Mouse (Mus musculus) spleen, embryonic (tissue): ENCODE results near the gene Fbxw20.
"Not testable (repeated sequence)": the region's sequence is repeated elsewhere in the genome, so short reads cannot be mapped to it uniquely, and the experiment has no call there.

Experiments used
- CTCF ChIA-PET: fragments of 350-600 bp; sonication (Branson Sonifier 250); formaldehyde crosslinking; loops from one replicate; lab custom pipeline; 2022; lab: Charles Lee

Fbxw20 gene

DNA sequence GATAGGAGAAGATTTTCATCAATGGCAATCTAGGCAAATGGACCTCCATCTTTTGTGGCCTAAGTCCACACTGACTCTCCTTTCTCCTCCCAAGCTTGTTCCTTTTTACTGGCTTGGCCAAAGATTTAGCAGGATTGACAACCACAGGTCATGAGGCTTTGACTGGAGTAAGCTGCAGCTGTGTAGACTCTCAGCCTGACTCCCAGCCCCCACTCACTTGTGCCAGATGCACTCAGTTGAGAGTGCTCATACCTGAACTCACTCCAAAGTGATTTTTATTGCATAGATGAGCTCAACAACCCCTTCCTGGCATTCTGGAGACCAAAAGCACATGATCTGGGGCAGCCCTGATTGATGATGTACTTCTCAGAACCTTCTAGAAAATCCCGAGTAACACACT, at the start of gene Fbxw20:
Gene Fbxw20, minus strand, starts transcription at position 101 of the 400 bp plus-strand sequence.
- CTCF ChIA-PET = no interaction called here

GRCm38 (mm10) chr9:109263041-109263440, 28.5 kb upstream of the Fbxw20 start:
- CTCF ChIA-PET = no interaction called here

DNA sequence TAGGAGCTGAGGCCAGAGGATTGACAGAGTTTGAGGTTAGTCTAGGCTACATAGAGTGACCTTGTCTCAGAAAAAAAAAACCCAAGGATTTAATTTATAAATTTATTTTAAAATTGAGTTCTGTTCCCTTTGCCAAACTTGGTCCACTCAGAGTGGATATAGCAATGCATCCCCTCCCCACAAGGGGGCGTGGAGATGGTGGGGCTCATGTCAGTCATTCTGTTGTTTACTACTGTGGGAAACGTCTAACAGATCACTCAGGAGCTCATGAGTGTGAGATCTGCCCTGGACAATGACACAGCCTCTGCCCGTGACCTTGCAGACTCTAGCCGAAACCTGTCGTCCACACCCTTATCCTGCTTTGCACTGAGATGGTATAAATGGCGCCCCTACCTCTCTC, 16.1 kb downstream of the Fbxw20 start:
- CTCF ChIA-PET = no interaction called here

GRCm38 (mm10) chr9:109201347-109201746, 33.2 kb downstream of the Fbxw20 start:
- CTCF ChIA-PET = not testable (repeated sequence)

GRCm38 (mm10) chr9:109200349-109200748, 34.2 kb downstream of the Fbxw20 start:
- CTCF ChIA-PET = no interaction called here

DNA sequence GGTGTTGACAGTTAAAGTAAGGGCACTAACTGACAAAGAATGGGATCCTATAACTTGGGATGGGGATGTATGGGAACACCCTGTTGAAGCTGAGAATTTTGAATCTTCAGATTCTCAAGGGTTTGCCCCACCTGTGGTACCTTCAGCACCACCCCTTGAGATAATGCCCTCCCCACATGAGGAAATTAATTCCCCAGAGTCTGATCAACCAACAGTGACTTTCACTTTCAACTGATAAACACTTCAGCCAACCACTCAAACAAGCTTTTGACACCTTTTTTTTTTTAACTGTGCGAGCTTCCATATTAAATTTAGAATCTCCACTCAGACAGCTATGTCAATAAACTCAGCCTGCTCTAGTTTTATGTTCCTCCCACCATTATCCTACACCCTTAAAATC, 35.2 kb downstream of the Fbxw20 start:
- CTCF ChIA-PET = no interaction called here

DNA sequence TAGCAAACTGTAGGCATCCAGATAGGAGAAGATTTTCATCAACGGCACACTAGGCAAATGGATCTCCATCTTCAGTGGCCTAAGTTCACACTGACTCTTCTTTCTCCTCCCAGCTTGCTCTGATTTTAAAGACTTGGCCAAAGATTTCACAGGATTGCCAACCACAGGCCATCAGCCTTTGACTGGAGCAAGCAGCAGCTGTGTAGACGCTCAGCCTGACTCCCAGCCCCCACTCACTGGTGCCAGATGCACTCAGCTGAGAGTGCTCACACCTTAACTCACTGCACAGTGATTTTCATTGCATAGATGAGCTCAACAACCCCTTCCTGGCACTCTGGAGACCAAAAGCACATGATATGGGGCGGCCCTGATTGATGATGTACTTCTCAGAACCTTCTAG, 38.7 kb downstream of the Fbxw20 start, which contains the start of gene Fbxw13:
Gene Fbxw13, minus strand, starts transcription at position 101 of the 400 bp plus-strand sequence.
- CTCF ChIA-PET = not testable (repeated sequence)

DNA sequence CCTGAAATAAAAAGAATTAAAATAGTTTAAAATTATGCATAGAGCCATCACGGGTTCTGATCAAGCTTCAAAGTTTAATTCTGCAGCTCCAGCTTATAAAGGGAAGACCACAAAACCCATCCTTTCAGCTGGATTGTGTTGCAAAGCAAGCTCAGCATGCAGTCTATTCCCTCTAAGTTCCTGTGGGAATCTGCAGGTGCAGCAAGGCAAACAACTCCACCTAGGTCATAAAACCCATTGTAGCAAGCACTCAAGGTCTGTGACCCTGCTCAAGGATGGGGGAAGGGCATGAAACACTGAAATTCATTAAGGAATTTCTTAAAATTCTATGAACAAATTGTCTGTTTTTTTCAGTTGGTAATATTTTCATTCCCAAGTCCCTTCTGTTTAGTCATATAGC, 57.3 kb downstream of the Fbxw20 start:
- CTCF ChIA-PET = interaction anchor here (0.5 kb wide), 1 partner anchor 1735 kb away, joined by 4 read pairs; no protein-coding TSS in a partner anchor

DNA sequence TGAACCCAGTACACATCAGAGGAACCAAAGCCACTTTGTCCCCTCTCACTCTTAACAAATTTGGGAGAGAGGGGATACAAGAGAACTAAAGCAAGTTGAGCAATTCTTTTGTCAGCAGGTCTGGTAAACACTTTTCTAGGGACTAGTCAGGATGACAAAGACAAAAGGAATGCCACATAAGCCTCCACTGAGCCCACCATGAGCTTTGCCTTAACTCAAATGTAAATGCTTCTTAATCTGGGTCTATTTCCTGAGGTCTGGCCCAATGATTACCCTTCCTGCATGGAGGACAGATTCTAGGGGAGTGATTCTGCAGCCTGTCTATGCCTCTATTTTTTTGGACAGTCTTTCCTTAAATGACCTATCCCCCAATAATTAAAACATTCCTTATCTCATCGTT, 58.3 kb downstream of the Fbxw20 start:
- CTCF ChIA-PET = no interaction called here
